Mouse (Mus musculus) ovary, postnatal 10 days (tissue): ENCODE data around the gene Neurod4.
"Not testable (repeated sequence)": the region's sequence is repeated elsewhere in the genome, so short reads cannot be mapped to it uniquely, and the experiment has no call there.

Experiments used
- DNase-seq: peaks from one replicate; pipeline ENCODE4 v3.0.0; 2022; ENCODE audit warnings: low spot score

The Neurod4 gene

GRCm38 (mm10) chr10:130280066-130280465, at the start of gene Neurod4:
TSS of gene Neurod4 (minus strand) at chr10:130280240.
- no peak for DNase-seq

- DNase-seq = no peak
These were observed 44.2 kb upstream of the Neurod4 start for GRCm38 (mm10) chr10:130324243-130324642.

- DNase-seq = no peak
These were observed 42.6 kb upstream of the Neurod4 start, which contains the start of gene Tespa1 for GRCm38 (mm10) chr10:130322637-130323036. TSS of gene Tespa1 (plus strand) at chr10:130322870.

DNA sequence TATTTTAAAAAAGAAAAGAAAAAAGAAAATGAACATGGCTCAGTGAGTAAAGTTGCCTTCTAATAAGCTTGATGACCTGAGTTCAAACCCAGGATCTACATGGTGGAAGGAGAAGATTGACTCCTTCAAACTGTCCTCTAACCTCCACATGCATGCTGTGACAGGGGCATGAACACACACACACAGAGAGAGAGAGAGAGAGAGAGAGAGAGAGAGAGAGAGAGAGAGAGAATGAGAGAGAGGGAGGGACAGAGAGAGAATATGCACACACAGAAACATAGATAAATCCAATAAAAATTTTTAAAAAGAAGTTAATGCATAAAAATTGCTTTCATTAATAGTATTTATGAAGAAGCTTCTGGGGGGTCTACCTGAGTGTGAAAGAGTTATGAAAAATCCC, 42.0 kb upstream of the Neurod4 start:
- DNase-seq = no peak

GRCm38 (mm10) chr10:130320715-130321114, 40.7 kb upstream of the Neurod4 start:
- no peak for DNase-seq

GRCm38 (mm10) chr10:130318720-130319119, 38.7 kb upstream of the Neurod4 start:
- DNase-seq = no peak

GRCm38 (mm10) chr10:130315846-130316245, 35.8 kb upstream of the Neurod4 start:
- no peak for DNase-seq

DNA sequence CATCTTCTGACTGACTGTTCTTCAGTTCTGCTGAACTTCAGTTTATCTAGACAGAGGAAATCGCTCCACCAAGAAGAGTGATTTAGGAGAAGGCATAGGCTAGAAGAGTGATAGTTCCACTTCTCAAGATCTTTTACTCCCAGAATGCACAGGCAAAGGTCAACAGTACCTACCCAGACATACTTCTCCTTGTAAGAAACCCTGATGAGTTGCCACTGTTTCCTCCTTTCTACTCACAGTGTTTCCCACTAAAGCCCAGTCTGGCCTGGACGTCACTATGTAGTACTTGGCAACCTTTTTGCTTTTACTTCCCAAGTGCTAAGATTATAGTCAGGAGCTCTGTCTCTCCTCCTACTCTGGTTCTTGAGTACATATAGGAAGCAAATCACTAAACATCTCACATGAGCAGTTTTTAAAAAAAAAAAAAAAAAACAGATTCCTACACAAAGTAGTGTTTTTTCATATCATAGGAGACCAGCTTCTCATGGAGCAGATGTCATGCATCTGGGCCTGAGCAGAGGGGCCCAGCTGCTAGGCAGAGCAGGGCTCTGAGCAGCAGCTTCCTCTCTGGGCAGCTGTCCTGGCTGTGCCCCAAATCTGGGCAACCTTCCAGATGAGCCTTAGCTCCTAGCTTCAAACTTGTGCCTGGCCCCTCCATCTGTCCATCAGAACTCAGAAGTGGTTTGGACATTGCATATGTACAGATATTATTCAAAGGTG, 34.2 kb upstream of the Neurod4 start:
- DNase-seq = no peak

GRCm38 (mm10) chr10:130313531-130313930, 33.5 kb upstream of the Neurod4 start:
- DNase-seq = no peak

- DNase-seq = no peak
These were observed 31.6 kb upstream of the Neurod4 start for GRCm38 (mm10) chr10:130311534-130312227.

GRCm38 (mm10) chr10:130304138-130304537, 24.1 kb upstream of the Neurod4 start:
- not testable (repeated sequence) for DNase-seq

DNA sequence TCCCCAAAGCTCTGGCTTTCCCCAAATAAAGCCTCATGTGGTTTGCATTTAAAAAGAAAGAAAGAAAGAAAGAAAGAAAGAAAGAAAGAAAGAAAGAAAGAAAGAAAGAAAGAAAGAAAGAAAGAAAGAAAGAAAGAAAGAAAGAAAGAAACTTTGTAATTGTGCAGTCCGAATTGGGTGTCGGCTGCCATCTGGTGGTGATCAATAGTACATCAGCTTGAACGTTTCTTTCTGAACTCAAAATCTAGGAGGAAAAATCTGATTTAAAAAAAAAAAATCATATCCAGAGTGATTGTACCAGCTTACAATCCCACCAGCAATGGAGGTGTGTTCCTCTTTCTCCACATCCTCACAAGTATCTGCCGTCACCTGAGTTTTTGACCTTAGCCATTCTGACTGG, 18.7 kb upstream of the Neurod4 start:
- not testable (repeated sequence) for DNase-seq

DNA sequence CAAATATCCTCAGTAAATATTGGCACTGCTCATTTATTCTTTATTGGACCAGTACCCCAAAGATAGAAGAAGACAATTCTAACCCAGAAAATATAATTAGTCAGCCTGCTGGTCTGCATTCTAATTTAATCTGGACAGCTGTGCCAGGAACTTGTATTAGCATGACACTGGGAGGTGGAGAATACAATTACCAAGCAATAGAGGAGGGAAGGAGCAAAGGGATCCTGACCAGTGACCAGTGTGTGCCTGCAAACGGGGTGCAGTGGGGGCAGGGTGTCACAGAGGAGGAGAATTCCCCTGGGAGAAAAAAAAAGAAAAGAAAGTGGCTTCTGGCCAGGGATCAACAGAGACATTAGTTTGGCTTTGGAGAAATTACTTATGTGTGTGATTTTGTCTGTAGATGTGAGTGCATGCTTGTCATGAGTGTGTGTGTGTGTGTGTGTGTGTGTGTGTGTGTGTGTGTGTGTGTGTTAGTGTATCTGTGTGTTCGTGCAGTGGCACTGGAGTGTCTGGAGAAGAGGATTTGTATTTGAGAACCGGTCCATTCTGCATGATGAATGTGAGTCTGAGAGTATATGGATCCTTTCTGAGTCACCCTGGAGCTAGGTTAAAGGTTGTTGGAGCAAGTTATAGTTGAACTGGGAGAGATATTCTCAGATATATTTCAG, 13.8 kb upstream of the Neurod4 start:
- DNase-seq = no peak

- no peak for DNase-seq
These were observed 8.0 kb upstream of the Neurod4 start for GRCm38 (mm10) chr10:130288007-130288406.

GRCm38 (mm10) chr10:130287201-130287600, 7.2 kb upstream of the Neurod4 start:
- DNase-seq = no peak

DNA sequence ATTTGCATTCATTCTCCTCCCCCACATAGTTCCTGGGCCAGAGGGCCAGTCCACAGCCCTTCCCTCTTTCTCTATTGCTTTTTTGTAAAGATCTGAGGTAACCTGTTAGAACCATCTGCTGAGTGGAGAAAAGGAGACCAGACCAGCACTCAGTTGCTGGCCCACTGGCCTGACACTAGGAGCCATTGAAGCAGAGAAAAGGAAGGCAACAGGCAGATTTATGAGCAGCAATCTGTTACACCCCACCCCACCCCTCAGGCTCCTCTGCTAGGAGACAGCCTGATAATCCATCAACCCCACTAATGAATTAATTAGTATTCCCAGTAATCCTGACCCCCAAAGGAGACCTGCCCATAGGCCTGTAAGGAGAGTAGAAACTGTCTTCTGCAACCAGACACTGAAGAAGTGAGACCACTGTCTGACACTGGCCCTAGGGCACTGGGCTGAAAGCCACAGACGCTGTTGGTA, 2.0 kb upstream of the Neurod4 start:
- DNase-seq = no peak

GRCm38 (mm10) chr10:130276496-130276895, 3.5 kb downstream of the Neurod4 start:
- DNase-seq = no peak

DNA sequence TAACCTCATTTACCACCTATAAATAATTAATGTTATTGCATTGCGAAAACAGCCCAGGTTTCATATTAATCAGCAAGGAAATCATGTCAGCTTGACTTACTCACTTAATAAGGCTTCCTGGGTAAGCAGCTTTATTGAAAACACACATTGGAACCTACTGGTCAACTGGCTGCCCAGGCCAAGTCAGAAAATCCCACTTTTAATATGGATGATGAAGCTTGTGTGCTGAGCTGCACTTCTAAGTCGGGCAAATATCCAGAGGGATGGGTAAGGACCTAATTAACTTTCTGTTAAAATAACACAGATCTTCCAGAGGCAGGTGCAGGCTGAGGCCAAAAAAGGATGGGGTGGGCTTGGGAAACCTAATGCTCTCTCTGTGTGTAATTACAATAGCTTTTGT, 4.3 kb downstream of the Neurod4 start:
- no peak for DNase-seq

GRCm38 (mm10) chr10:130263203-130263602, 16.8 kb downstream of the Neurod4 start:
- DNase-seq = no peak

DNA sequence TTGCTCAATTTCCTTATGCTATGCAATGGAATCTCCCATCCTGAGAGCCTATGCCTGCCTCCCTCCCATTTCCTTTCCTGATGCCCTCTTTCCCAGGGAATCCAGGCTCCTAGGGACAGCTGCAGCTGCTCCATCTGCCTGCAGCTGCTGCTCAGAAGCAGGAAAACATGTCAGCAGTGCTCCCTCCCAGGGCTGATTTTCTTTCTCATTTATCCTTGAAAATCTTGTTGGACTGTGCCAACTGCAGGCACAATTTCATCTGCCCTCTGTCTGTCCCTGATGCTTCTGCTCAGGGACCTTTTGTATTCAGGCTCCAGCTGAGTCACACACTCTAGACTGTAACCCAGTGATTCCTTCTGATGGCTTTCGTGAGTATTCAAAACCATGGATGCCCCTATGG, 20.6 kb downstream of the Neurod4 start:
- DNase-seq = no peak

- DNase-seq = no peak
These were observed 35.8 kb downstream of the Neurod4 start for GRCm38 (mm10) chr10:130244271-130244670.

- DNase-seq = no peak
These were observed 41.5 kb downstream of the Neurod4 start for GRCm38 (mm10) chr10:130238318-130239209.
